Mouse (Mus musculus) stomach, embryonic 15.5 days (tissue): ENCODE data around the gene Itgb7. TPM values are rescaled to one million over a fixed set of nuclear protein-coding genes. Genes with fewer than 3 reads are reported as not detected.

ENCODE experiments used
- ATAC-seq: fragments of 200-750 bp; cut with Nextera tagmentation; 2 replicates; pipeline ENCODE4 v1.8.0; 2017; ENCODE audit warnings: low read depth, moderate number of reproducible peaks, moderate TSS enrichment; ENCODE audit not compliant: insufficient read depth, low FRiP score
- H3K27ac ChIP-seq: fragments of 300-500 bp; sonication (generic); 2 replicates; pipeline ENCODE4 v1.5.1; 2015; ENCODE audit warnings: mild to moderate bottlenecking, inconsistent platforms
- H3K27me3 ChIP-seq: fragments of 300-500 bp; sonication (generic); replicated peaks from 2 replicates; pipeline ENCODE4 v1.6.1; 2015; ENCODE audit warnings: inconsistent platforms
- H3K36me3 ChIP-seq: fragments of 300-500 bp; sonication (generic); 2 replicates; pipeline ENCODE4 v1.6.1; 2015; ENCODE audit warnings: inconsistent platforms
- H3K4me1 ChIP-seq: fragments of 300-500 bp; sonication (generic); 2 replicates; pipeline ENCODE4 v1.6.1; 2015; ENCODE audit warnings: inconsistent platforms
- H3K4me2 ChIP-seq: fragments of 300-500 bp; sonication (generic); 2 replicates; pipeline ENCODE4 v1.6.1; 2015; ENCODE audit warnings: mild to moderate bottlenecking, inconsistent platforms
- H3K4me3 ChIP-seq: fragments of 300-500 bp; sonication (generic); replicated peaks from 2 replicates; pipeline ENCODE4 v1.5.1; 2015; ENCODE audit warnings: inconsistent platforms
- H3K9ac ChIP-seq: fragments of 300-500 bp; sonication (generic); 2 replicates; pipeline ENCODE4 v1.6.1; 2015; ENCODE audit warnings: inconsistent platforms
- H3K9me3 ChIP-seq: fragments of 300-500 bp; sonication (generic); 2 replicates; pipeline ENCODE4 v1.6.1; 2016; ENCODE audit warnings: inconsistent platforms
- WGBS: fragments of 180-500 bp; shearing (Covaris S2); methylation state at CpG from one replicate; pipeline ENCODE4 v1.1.7; 2015; 5-methylcytosine and 5-hydroxymethylcytosine counted together
- polyA plus RNA-seq: library from polyadenylated mRNA; unstranded; fragments of >200 nt; fragmentation: Nextera tagmentation; extraction: Ambion mirVana; gene quantifications from 2 replicates; pipeline ENCODE4 v1.2.1, GENCODE M21; 2015

The Itgb7 gene
- polyA plus RNA-seq, 1 experiment from 2014 or later: 9.6 TPM

DNA sequence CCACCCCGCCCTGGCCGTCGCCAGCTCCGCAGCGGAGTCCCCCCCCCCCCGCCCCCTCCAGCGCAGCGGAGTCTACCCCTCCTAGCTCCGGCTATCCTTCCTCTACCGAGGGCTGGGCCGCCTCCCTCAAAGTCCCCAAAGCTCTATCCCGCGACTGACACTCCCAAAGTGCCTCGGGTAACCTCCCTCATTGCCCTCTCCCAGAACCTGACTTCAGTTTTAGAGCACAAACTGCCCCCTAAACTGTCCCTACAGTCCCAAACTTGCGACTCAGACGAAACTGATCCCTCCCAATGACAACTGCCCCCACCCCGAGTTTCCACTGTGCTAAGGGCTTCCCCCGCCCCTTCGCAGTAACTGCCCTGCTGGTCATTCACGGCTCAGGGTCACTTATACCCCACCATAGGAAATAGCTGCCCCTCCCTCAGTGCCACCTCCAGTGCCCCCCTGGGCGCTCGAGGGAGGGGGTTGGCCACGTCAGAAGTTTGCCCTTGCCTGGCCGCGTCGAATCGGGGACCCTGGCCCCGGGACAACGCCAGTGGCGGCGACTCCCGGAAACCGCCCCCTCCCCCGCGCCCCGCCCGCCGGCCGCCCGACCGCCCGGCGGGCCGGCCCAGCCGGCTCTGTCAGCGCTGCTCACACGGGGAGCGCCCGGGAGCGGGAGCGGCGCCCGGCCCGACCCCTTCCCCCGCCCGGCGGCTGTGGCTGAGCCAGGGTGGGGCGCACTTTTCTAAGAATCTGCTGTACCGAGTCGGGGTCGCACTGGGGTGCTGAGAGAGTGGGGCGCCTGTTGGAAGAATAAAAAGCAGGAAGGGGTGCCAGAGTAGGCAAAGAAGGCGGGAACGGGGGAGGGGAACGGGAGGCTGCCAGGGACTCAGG, 15.7 kb upstream of the Itgb7 start:
- Histone ChIP-seq H3K4me2 (peak overlapping the region; percentile 92), H3K9ac (peak overlapping the region; percentile 39), H3K27me3 (no peaks in the 10 kb centered on the region), H3K4me3 (peak overlapping the region; percentile 64), H3K36me3 (no peaks in the 10 kb centered on the region), H3K27ac (peak overlapping the region; percentile 100), H3K4me1 (peaks cover 56% of the 10 kb centered on the region), H3K9me3 (no peaks in the 10 kb centered on the region)
- peak; percentile 51 for ATAC-seq
- under 1% methylated on average over 57 of the region's 65 CpGs for WGBS

DNA sequence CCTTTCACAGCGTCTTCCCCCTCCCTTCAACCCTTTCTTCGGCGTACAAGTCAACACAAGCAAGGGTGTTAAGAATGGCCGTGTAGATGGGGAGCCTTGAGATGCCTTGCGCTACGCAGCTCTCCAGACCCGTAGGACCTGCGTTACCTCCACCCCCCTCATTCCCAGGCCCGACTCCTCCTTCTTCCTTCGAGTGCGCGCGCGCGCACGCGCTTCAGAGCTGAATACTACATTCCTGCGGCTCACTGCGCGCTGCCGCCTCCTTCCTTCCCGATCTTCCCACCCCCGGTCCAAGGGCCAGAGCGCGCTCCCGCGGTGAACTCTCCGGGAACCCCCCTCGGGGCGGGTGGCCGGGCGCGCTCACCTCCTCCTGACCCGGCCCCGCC, 15.1 kb upstream of the Itgb7 start:
- WGBS: under 1% methylated on average over 32 of the region's 35 CpGs
- Histone ChIP-seq H3K4me2 (peak overlapping the region; percentile 92), H3K4me3 (peak overlapping the region; percentile 64), H3K9me3 (no peaks in the 10 kb centered on the region), H3K4me1 (peaks cover 57% of the 10 kb centered on the region), H3K27me3 (no peaks in the 10 kb centered on the region), H3K27ac (peak overlapping the region; percentile 100), H3K36me3 (0 out of 2 replicates have a peak, but pooled peaks cover under 1% of the 10 kb centered on the region), H3K9ac (0 out of 2 replicates have a peak overlapping the region, but pooled peaks have one; percentile 65)
- peak; percentile 76 for ATAC-seq

DNA sequence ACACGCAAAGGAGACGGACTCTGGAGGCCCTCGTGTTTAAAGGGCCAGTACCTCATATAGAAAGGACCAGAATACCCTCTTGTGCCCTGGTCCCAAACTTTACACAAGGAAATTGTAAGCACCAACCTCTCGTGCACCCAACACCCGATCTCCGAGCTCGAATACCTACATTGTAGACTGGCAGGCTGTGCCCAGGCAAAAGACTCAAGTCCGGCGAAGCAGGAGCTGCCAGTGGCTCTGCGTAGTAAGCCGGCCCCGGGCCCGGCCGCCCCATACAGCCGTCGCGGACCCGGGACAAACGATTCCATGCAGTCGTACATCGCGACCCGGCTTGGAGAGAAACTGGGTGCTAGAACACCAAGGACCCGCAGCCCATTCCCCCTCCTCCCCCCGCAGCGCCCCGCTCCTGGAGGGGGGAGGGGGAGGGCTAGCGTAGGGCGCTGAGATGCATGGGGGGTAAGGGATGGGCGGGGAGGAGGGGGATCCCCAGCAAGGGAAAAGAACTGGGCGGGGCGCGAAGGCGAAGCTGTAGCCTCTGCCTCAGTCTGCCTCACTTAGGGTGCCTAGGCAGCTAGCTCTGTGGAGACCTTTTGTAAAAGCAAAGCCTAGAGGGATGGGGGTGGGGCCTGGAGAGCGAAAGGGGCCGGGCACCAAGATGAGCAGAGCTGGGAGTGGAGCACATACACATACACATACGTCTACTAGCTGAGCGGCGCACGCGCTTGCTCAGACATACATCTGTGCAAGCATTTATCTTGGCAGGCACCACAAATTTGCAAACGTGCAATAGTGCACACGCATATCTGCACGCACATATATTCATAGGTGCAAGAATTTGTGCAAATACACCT, 14.4 kb upstream of the Itgb7 start:
- H3K9me3 ChIP-seq: no peaks in the 10 kb centered on the region
- H3K4me1 ChIP-seq: peaks cover 57% of the 10 kb centered on the region
- WGBS: under 1% methylated on average over 41 of the region's 44 CpGs

DNA sequence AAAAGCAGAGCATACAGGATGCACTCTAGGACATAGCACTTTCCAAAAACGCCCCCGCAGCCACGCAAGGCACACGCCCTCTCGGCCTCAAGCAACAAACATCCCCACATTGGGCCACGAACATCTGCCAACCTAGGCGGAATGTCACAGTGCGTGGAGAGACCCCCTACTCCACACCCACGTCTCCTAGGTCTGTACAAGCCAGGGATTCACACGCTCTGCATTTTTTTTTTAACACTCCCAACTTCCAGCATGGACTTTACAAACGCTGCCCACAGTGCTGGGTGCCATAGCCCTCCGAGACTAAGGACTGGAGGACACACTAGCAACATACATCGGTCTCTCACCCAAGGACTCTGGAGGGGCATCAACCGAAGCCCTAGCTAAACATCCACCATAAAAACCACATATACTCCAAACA, 13.7 kb upstream of the Itgb7 start:
- peaks cover 54% of the 10 kb centered on the region for H3K4me1 ChIP-seq
- no peak for ATAC-seq
- peak overlapping the region; percentile 65 for H3K9ac ChIP-seq
- no peaks in the 10 kb centered on the region for H3K9me3 ChIP-seq
- peak overlapping the region; percentile 92 for H3K4me2 ChIP-seq
- H3K27ac ChIP-seq: peak overlapping the region; percentile 100
- peak overlapping the region; percentile 64 for H3K4me3 ChIP-seq
- H3K36me3 ChIP-seq: 0 out of 2 replicates have a peak, but pooled peaks cover 3% of the 10 kb centered on the region
- WGBS: 4% methylated on average over 14 of the region's 14 CpGs
- no peaks in the 10 kb centered on the region for H3K27me3 ChIP-seq

More for the DNA sequence above, 14.4 kb upstream of the Itgb7 start:
- Histone ChIP-seq H3K36me3 (0 out of 2 replicates have a peak, but pooled peaks cover 3% of the 10 kb centered on the region), H3K27ac (peak overlapping the region; percentile 100), H3K9ac (peak overlapping the region; percentile 65), H3K27me3 (no peaks in the 10 kb centered on the region), H3K4me2 (peak overlapping the region; percentile 92), H3K4me3 (peak overlapping the region; percentile 64)
- ATAC-seq: peak; percentile 56

DNA sequence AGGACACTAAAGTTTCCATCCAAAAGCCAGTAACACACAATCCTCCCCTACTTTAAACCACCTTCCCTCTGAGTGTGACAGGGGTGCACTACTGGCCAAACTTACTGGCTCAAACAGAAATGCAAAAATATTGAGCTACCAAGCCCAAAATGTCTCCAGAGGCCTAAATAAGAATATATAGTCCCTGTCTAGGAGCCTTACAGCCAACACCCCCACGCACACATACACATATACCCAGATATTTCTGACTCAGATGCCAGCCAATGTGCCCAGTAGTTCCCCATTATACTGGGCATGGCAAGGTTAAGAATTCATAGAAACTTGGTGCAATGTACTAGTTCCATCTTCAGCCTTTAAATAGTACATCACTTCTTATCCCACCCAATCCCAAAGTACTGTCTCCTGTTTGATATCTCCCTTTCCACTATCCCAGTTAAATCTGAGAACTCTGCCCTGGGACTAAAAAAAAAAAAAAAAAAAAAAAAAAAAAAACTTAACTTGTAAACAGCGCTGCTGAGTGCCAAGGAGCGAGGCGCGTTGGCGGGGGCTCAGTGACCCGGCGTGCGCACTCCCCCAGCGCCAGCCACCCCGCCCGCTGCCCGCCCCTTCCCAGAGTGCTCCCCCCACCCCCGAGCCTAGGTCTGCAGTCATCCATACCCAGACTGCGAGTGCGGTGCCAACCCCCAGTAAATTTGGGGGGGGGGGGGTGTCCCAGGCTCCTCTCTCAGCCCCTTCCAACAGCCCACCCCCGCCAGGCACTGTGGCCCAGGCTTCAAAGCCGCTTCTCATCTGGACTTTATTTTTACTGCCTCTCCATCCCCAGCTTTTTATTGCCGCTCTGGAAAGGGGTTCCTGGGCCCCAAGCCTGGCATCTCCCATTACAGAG, 12.8 kb upstream of the Itgb7 start:
- 16% methylated on average over 19 of the region's 19 CpGs for WGBS
- H3K36me3 ChIP-seq: 0 out of 2 replicates have a peak, but pooled peaks cover 3% of the 10 kb centered on the region
- H3K27me3 ChIP-seq: no peaks in the 10 kb centered on the region
- peak overlapping the region; percentile 77 for H3K27ac ChIP-seq
- peak overlapping the region; percentile 92 for H3K4me2 ChIP-seq
- peak overlapping the region; percentile 65; the same call in 1 of the 2 replicates for H3K9ac ChIP-seq
- ATAC-seq: no peak
- peak overlapping the region; percentile 64 for H3K4me3 ChIP-seq
- no peaks in the 10 kb centered on the region for H3K9me3 ChIP-seq
- peaks cover 45% of the 10 kb centered on the region for H3K4me1 ChIP-seq

DNA sequence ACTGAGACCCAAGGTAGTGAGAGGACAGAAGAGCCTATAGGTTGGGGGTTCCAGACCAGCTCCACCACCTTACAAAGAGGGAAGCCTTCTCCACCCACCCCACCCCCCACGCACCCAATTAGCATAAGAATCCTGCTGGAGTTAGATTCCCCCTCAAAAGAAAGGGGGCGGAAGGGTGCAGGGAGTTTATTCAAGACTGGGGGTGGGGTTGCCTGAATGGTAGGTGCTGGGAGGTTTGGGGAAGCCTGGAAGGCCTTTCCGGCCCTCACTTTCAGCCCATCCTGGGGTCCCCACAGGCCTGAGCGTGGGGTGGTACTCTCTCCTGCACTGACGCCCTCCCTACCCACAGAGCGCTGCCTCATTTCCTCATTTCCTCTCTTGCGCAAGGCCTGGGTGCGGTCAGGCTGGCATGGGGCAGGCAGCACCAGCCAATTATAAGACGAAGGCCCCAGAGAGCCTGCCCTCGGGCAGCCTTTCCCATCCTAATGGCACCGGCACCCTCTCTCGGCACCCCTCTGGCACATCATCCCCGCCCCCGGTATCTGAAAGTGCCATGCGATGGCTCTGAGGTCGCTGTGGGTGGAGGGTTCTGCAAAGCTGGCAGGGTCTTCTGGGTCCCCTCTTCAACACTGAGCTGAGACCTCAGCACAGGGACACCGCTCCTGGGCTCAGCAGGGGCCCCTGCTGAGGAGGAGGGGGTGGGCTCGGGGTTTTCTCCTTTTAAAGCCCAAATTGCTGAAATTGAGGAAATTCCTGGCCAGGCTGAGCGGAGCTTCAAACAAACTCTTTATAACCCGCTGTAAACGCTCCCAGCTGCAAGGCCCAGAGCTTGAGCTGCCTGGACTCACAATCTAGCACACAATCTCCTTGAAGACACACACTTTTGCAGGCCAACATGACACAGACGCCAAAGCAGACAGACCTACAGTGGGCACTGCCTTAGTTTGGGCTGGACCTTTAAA, 11.8 kb upstream of the Itgb7 start:
- H3K9me3 ChIP-seq: no peaks in the 10 kb centered on the region
- peaks cover 7% of the 10 kb centered on the region; the same call in 1 of the 2 replicates for H3K36me3 ChIP-seq
- peak overlapping the region; percentile 77 for H3K27ac ChIP-seq
- peaks cover 38% of the 10 kb centered on the region for H3K4me1 ChIP-seq
- ATAC-seq: no peak
- WGBS: 25% methylated on average over 22 of the region's 22 CpGs
- H3K9ac ChIP-seq: peak overlapping the region; percentile 4; the same call in 1 of the 2 replicates
- no peaks in the 10 kb centered on the region for H3K27me3 ChIP-seq
- peak overlapping the region; percentile 92 for H3K4me2 ChIP-seq
- peak overlapping the region; percentile 64 for H3K4me3 ChIP-seq

DNA sequence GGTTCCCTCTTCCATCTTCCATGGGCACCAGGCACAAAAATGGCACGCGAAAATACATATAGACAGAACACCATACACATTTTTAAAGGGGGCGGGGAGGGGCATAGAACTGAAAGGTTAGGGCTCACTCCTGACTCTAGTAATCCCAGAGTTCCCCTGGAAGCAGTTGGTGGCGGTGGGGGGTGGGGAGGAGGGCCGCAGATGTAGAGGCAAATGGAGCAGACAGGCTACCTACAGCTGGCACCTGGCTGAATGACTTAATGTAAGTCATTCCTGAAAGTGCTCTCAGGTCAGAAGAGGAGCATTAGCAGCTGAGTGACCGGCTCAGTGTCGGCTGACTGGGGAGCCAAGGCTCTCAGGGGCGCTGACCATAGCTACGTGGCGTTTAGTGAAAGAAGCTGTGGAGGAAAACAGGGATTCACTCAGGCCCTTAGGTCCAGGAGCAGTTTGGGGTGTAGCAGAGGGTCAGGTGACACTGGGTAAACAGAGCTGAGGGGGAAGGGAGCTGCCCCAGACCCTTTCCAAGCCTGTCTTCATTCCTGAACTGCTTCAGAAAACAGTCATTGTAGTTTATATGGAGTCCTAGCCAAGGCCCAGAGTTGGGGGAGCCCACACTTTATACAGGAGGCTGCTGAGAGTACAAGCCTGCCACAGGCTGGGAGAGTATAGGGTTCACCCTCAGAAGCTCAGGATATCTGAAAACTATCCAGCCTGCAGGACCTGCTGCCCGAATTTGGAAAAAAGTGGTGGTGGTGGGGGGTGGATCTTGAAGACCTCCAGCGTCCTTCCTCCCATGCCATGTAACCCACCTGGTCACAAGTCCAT, 10.9 kb upstream of the Itgb7 start:
- Histone ChIP-seq H3K27me3 (no peaks in the 10 kb centered on the region), H3K9me3 (no peaks in the 10 kb centered on the region), H3K4me2 (peak overlapping the region; percentile 92), H3K27ac (peak overlapping the region; percentile 77; the same call in 1 of the 2 replicates), H3K36me3 (peaks cover 8% of the 10 kb centered on the region; the same call in 1 of the 2 replicates), H3K4me3 (no peak overlapping the region), H3K4me1 (peaks cover 36% of the 10 kb centered on the region), H3K9ac (no peak overlapping the region)
- 45% methylated on average over 12 of the region's 12 CpGs for WGBS
- no peak for ATAC-seq

DNA sequence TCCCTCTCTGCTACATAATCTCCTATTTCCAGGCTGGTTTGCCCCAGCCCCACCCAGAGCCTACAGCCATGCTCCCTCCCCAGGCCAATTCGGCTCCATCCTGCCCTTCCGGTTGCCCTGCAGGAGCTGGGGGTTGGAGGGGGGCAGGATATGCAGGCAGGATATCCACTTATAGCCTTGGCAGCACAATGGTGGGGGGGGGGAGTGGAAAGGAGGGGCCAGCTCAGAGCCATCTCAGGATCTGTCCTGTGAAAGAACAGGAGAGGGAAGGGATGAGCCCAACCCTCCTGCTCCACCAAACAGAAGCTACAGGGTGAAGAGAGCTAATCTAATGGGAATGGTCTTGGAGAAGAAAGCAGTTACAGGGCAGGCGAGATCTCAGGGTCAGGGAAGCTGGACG, 8.9 kb upstream of the Itgb7 start:
- Histone ChIP-seq H3K9ac (no peak overlapping the region), H3K27ac (no peak overlapping the region), H3K4me2 (no peak overlapping the region), H3K27me3 (no peaks in the 10 kb centered on the region), H3K4me1 (peaks cover 41% of the 10 kb centered on the region), H3K9me3 (no peaks in the 10 kb centered on the region), H3K36me3 (peaks cover 8% of the 10 kb centered on the region; the same call in 1 of the 2 replicates), H3K4me3 (no peak overlapping the region)
- ATAC-seq: no peak
- WGBS: 75% methylated on average over 4 of the region's 4 CpGs

DNA sequence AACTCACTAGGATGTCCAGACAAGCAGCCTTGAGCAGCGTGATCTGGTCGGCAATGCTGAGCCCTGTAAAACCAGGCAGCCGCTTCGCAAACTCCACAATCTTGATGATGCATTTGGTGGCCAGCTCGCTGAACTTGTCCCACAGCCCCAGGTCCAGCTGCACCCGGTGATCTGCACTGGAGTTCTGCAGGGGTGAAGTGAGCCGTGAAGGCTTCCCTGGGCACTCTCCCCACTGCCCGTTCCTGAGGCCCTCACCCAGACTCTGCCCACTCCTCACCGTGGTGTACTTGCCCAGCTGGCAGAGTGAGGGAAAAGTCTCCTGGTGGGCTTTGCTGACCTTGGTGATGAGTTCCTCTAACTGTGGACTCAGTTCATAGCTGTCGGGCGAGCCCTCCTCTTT, 8.1 kb upstream of the Itgb7 start:
- no peak for ATAC-seq
- peaks cover 40% of the 10 kb centered on the region for H3K4me1 ChIP-seq
- WGBS: 74% methylated on average over 11 of the region's 11 CpGs
- no peak overlapping the region for H3K9ac ChIP-seq
- H3K27ac ChIP-seq: no peak overlapping the region
- H3K9me3 ChIP-seq: no peaks in the 10 kb centered on the region
- peaks cover 8% of the 10 kb centered on the region; the same call in 1 of the 2 replicates for H3K36me3 ChIP-seq
- no peak overlapping the region for H3K4me3 ChIP-seq
- H3K4me2 ChIP-seq: no peak overlapping the region
- H3K27me3 ChIP-seq: no peaks in the 10 kb centered on the region

DNA sequence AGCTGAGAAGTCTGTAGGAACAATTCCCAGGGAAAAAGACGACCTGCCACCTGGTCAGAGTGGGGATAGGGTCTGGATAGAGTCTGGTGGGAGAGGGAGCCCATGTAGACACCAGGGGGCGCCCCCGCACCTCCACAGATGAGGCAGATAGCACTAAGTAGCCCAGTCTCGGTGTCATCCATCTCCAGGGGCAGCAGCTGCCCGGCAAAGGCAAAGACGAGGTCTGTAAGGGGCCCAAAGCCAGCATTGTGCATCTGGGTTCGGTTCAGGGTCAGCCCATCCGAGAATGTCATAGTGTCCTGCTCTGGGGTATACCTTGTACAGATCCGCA, 7.5 kb upstream of the Itgb7 start:
- Histone ChIP-seq H3K9me3 (no peaks in the 10 kb centered on the region), H3K4me2 (no peak overlapping the region), H3K4me3 (no peak overlapping the region), H3K27me3 (no peaks in the 10 kb centered on the region), H3K36me3 (peaks cover 8% of the 10 kb centered on the region; the same call in 1 of the 2 replicates), H3K27ac (no peak overlapping the region), H3K9ac (no peak overlapping the region), H3K4me1 (peaks cover 39% of the 10 kb centered on the region)
- ATAC-seq: no peak
- WGBS: 12% methylated on average over 9 of the region's 9 CpGs
